Mouse (Mus musculus) embryonic stem cell, embryonic (primary cell): ENCODE results near the gene Amer3.
"Not testable (repeated sequence)": the region's sequence is repeated elsewhere in the genome, so short reads cannot be mapped to it uniquely, and the experiment has no call there.

Experiments used
- CTCF ChIA-PET, 4 experiments: fragments of 300-600 bp in 2 of 4; fragments of 350-600 bp in 2 of 4; sonication (Branson Sonifier 250); formaldehyde crosslinking; loops; one replicate each; lab custom pipeline; 2022; ENCODE audit warnings: inconsistent platforms in 2 of 4; lab: Charles Lee
- POLR2A ChIA-PET, 4 experiments: fragments of 300-600 bp in 2 of 4; fragments of 350-600 bp in 2 of 4; sonication (Branson Sonifier 250); formaldehyde crosslinking; loops; one replicate each; lab custom pipeline; 2022; ENCODE audit warnings: antibody characterized with exemption in 4 of 4, inconsistent platforms in 1 of 4; lab: Charles Lee

Gene Amer3

DNA sequence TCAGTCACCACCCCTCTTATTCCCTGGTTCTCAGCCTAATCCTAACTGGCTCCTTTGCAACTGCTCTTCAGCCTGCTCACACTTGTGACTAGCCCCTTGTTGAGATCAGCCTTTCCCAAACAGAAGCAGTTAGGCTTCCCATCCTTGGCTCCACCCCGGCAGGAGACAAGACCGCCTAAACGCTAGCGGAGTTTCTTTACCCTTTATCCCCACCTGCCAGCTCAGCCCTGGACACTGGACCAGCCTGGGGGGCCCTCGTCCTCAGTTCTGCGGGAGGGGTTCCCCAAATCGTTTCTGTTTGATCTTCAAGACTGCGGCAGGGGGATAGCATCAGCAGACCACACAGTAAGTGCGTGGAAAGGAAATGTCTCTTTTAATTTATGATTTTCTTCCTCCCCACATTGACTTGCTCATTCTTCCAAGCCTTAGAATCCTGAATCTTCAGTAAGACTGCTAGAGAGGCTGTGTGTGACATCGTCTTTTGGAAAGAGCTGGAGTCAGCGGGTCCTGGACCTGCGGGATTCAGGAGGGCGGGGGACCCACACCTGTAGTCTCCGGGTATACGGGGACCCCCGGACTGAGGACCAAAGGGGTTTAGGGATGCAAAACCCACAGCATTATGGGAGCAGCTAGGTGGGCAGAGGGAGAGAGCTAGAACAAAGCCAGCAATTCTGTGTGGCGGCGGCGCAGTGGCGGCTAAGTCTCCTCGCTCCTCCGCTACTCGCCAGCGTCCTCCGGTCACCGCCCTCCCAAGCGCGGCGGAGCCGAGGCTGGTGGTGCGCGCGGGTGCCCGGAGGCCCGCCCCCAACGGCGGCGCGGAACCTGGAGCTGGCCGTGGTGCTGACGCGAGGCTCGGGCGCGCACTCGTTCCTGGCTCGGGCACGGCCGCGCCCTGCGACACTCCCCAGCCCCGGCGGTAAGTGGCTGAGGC, at the start of gene Amer3:
Gene Amer3 (plus strand): TSS at position 807 of the 931 bp plus-strand sequence.
- ChIA-PET POLR2A (interaction anchor here in 3 of 4 experiments (0.6 to 1.6 kb wide), 9 partner anchors 9 to 127 kb away, joined by 3 to 7 read pairs (median 3); partner anchors contain the start of gene Prss40 (in 1 of the 3)), CTCF (interaction anchor here in 3 of 4 experiments (0.5 to 1.7 kb wide), 10 partner anchors 9 to 172 kb away, joined by 3 to 7 read pairs (median 3); no protein-coding TSS in a partner anchor)

DNA sequence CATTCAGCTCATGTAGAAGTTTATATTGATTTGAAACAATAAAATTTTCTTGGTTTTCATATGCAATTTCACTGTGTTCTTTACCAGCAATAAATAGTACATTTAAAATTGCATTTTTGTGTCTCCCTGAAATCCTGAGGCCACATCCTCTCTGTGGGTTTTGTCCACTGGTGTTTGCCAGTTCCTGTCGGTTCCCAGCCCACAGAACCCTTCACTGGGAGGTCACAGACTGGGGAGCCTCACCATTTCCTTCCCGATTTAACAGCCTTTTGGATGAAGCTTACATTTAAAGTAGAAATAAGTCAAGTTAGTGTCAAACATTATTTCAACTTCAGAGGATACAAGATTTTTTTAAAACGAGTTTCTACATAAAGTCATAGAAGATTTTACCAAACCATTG, 44.9 kb upstream of the Amer3 start:
- POLR2A ChIA-PET, CTCF ChIA-PET: not testable (repeated sequence)

GRCm38 (mm10) chr1:34535043-34535698, 44.3 kb upstream of the Amer3 start, which contains the start of gene Cfc1:
Gene Cfc1 (plus strand): TSS chr1:34535648.
- CTCF ChIA-PET, POLR2A ChIA-PET: not testable (repeated sequence)

GRCm38 (mm10) chr1:34536291-34536766, 43.1 kb upstream of the Amer3 start:
- ChIA-PET POLR2A (interaction anchor here in 3 of 4 experiments (1.0 to 1.5 kb wide), 5 partner anchors 11 to 34 kb away, joined by 3 to 6 read pairs (median 4); no protein-coding TSS in a partner anchor), CTCF (interaction anchor here in 3 of 4 experiments (0.6 to 0.7 kb wide), 4 partner anchors 25 to 1975 kb away, joined by 3 read pairs; no protein-coding TSS in a partner anchor)

DNA sequence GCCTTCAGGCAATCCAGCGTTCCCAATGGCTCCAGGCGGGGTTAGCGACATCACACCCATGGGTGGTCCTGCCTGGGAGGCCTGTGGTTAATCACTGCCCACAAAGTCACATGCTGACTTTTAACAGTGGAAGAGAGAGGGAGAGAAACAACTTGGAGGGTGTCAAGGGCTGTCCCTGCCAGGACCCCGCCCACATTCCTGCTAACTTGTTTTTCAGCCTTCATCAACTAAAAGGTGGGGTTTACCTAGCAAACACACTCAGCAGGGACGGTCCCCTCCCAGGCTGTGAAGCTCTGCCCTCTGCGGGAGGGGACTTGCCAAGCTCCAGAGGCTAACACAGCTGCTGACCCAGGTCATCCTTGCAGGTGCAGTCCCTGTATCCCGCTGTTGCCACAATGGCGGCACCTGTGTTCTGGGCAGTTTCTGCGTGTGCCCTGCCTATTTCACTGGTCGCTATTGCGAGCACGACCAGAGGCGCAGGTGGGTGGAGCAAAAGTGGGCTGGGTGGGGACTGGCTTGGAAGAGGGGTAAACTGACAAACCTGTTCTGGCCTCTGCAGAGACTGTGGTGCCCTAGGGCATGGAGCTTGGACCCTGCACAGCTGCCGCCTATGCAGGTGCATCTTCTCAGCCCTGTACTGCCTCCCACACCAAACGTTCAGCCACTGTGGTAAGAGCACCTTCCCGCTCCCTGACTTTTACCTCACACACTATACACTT, 42.5 kb upstream of the Amer3 start:
- POLR2A ChIA-PET: interaction anchor here in 3 of 4 experiments (0.6 to 1.5 kb wide), 7 partner anchors 10 to 676 kb away, joined by 3 to 6 read pairs (median 4); no protein-coding TSS in a partner anchor
- CTCF ChIA-PET: interaction anchor here in 3 of 4 experiments (0.6 to 0.7 kb wide), 3 partner anchors 26 to 1974 kb away, joined by 3 read pairs; no protein-coding TSS in a partner anchor

GRCm38 (mm10) chr1:34547074-34547473, 32.4 kb upstream of the Amer3 start:
- ChIA-PET POLR2A (interaction anchor here in 3 of 4 experiments (0.7 to 2.0 kb wide), 14 partner anchors 9 to 153 kb away, joined by 3 to 8 read pairs (median 3); partner anchors contain the start of gene Amer3 (in 1 of the 3)), CTCF (interaction anchor here in 1 of 4 experiments (0.8 kb wide), 1 partner anchor 36 kb away, joined by 5 read pairs; no protein-coding TSS in a partner anchor)

DNA sequence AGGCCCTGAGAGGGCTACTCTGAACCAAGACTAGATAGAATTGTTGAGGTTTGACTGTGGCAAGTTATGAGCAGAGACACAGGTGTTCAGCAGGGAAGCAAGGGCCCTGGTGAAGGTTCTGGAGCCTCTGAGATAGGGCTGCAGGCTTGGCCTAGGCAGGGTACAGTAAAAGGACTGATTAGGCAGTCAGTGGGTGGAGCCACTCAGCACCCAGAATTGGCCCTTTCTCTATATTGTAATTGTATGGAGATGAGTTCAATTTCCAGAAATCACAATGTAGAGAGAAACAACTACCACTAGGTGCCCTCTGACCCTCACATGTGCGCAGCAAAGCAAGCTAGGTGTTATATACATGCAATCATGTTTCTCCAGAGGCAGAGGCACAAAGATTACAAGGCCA, 25.8 kb upstream of the Amer3 start:
- ChIA-PET CTCF (interaction anchor here in 1 of 4 experiments (0.5 kb wide), 1 partner anchor 1554 kb away, joined by 4 read pairs; no protein-coding TSS in a partner anchor), POLR2A (interaction anchor here in 1 of 4 experiments (0.7 kb wide), 1 partner anchor 66 kb away, joined by 5 read pairs; no protein-coding TSS in a partner anchor)

DNA sequence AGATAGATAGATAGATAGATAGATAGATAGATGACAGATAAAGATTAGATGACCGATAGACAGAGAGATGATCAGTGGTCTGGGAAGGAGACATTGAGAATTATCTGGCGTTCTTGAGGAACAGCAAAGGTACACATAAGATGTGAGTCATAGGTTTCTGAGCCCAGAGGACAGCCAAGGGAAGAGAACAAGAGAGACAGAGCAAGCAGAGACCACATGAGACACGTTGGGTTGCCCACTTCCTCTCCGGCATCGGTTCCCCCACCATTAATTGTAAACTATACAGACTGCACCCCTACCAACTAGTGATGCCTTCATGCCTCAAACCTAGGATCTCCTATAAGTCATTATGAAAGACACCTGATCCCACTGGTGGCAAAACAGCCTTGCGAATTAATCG, 25.2 kb upstream of the Amer3 start:
- POLR2A ChIA-PET: no interaction called here
- CTCF ChIA-PET: interaction anchor here in 1 of 4 experiments (0.5 kb wide), 1 partner anchor 1553 kb away, joined by 4 read pairs; no protein-coding TSS in a partner anchor

GRCm38 (mm10) chr1:34560843-34561242, 18.6 kb upstream of the Amer3 start, which contains the start of gene Prss40:
Gene Prss40 (minus strand): TSS chr1:34560943.
- CTCF ChIA-PET: interaction anchor here in 1 of 4 experiments (0.8 kb wide), 1 partner anchor 49 kb away, joined by 3 read pairs; no protein-coding TSS in a partner anchor
- POLR2A ChIA-PET: interaction anchor here in 3 of 4 experiments (0.6 to 1.4 kb wide), 5 partner anchors 9 to 240 kb away, joined by 3 to 4 read pairs (median 3); partner anchors contain the start of genes Amer3 (in 1 of the 3) and Ptpn18 (in 1 of the 3)

DNA sequence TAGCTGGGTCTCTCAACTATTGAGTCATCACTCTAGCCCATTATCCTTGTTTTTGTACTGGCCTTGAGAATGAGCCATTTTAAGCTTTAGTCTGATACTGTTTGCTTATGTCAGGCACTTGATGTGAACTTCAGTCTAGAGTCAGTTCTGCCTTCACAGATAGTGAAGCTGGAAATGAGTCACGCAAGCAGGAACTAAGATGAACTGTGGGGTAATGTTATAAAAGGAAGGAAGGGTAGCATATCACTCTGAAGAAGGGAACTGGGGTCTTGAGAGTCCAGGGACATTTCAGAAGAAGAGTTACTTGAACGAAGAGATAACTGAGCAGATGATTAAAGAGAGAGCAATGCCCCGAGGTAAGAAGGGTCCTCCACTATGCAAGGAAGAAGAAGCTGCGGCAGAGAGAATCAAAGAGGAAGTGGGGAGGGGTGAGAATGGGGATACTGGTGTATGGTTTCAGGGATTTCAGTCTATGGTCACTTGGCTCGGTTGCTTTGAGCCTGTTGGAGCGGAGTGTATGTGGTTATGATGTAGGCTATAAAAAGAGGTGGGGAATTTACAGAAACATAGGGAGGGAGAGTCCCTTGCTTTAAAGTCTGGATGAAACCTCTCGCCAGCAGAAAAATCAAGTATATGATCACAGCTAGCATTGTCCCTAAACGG, 14.9 kb upstream of the Amer3 start:
- CTCF ChIA-PET: no interaction called here
- POLR2A ChIA-PET: interaction anchor here in 1 of 4 experiments (0.6 kb wide), 1 partner anchor 14 kb away, joined by 4 read pairs; no protein-coding TSS in a partner anchor

DNA sequence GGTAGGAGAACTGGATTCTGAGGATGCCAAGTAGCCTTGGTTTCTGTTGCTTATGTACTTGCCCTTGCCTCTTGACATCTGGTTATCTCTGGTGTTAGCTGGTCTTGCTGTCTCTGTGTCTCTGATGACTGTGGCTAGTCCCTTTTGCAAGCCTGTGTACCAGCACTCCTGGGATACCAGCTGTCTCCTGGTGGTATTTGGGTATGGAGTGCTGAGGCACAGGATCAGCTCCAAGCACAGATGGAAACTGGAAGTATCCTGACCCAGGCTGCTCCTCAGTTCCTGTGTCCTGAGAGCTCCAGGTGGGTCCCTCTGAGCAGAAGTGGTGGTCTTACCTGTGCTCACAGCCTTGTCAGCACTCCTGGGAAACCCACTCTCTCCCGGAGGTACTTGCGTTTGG, 11.3 kb upstream of the Amer3 start:
- CTCF ChIA-PET: interaction anchor here in 1 of 4 experiments (0.6 kb wide), 1 partner anchor 83 kb away, joined by 3 read pairs; no protein-coding TSS in a partner anchor
- POLR2A ChIA-PET: interaction anchor here in 1 of 4 experiments (1.2 kb wide), 1 partner anchor 11 kb away, joined by 4 read pairs; the partner anchor contains the start of gene Amer3

DNA sequence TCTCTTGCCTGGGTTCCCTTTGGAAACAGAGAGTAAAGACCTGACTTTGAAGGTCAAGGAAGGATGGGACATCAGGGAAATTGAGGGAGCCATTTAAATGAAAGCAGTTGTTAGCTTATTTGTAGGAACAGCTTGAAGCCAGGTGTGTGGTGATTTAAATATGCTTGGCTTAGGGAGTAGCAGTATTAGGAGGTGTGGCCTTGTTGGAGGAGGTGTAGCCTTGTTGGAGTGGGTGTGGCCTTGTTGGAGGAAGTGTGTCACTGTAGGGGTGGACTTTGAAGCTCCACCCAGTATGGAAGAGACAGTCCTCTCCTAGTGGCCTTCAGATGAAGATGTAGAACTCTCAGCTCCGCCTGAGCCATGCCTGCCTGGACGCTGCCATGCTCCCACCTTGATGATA, 9.6 kb upstream of the Amer3 start:
- POLR2A ChIA-PET: interaction anchor here in 3 of 4 experiments (0.6 to 1.7 kb wide), 9 partner anchors 9 to 44 kb away, joined by 3 to 8 read pairs (median 4); partner anchors contain the start of genes Amer3 (in 2 of the 3) and Prss40 (in 1 of the 3)
- CTCF ChIA-PET: interaction anchor here in 1 of 4 experiments (0.6 to 2.0 kb wide), 3 partner anchors 29 to 131 kb away, joined by 3 to 7 read pairs (median 4); no protein-coding TSS in a partner anchor

DNA sequence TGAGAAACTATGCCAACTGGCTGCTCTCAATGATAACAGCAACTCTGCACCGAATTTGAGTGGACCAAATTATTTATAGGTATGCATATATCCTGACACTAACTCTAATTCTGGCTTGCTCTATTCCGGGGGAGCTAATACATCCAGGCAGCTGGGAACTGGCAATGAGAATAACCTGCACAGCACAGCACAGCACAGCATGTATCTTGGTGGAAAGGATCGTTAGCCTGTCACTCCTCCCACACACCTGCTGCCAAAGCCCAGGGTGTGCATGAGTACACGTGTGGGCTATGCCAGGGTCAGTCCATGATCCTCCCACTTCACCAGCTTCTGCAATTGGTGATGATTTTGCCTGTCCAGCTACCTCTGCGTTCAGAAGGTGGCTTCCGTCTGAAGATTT, 8.0 kb upstream of the Amer3 start:
- ChIA-PET POLR2A (no interaction called here), CTCF (no interaction called here)

- CTCF ChIA-PET: no interaction called here
Observed at GRCm38 (mm10) chr1:34573221-34573620, 6.2 kb upstream of the Amer3 start.

GRCm38 (mm10) chr1:34579782-34580356, 412 bp downstream of the Amer3 start:
- CTCF ChIA-PET: interaction anchor here in 3 of 4 experiments (0.5 to 1.7 kb wide), 10 partner anchors 8 to 171 kb away, joined by 3 to 7 read pairs (median 3); no protein-coding TSS in a partner anchor
- POLR2A ChIA-PET: interaction anchor here in 3 of 4 experiments (0.6 to 1.6 kb wide), 8 partner anchors 8 to 128 kb away, joined by 3 to 7 read pairs (median 3); partner anchors contain the start of gene Prss40 (in 1 of the 3)

More at GRCm38 (mm10) chr1:34573221-34573620, 6.2 kb upstream of the Amer3 start:
- POLR2A ChIA-PET: no interaction called here

GRCm38 (mm10) chr1:34582218-34582617, 2.8 kb downstream of the Amer3 start:
- POLR2A ChIA-PET: no interaction called here
- CTCF ChIA-PET: no interaction called here
